Mouse (Mus musculus) forebrain, embryonic 11.5 days (tissue): ENCODE measurements around the gene Iqcc. TPM values are rescaled to one million over a fixed set of nuclear protein-coding genes. Genes with fewer than 3 reads are reported as not detected.

Source experiments
- ATAC-seq: fragments of 200-750 bp; cut with Nextera tagmentation; replicated peaks from 2 replicates; pipeline ENCODE4 v1.8.0; 2017; ENCODE audit warnings: moderate TSS enrichment; ENCODE audit not compliant: low FRiP score
- DNase-seq: peaks from one replicate; pipeline ENCODE4 v3.0.0-alpha.2; 2017; ENCODE audit warnings: low spot score
- H3K27ac ChIP-seq: fragments of 300-500 bp; sonication (generic); 2 replicates; pipeline ENCODE4 v1.5.1; 2014; ENCODE audit warnings: low read depth, low read length
- H3K27me3 ChIP-seq: fragments of 300-500 bp; sonication (generic); 2 replicates; pipeline ENCODE4 v1.6.1; 2014; ENCODE audit warnings: mild to moderate bottlenecking, low read length, mixed read lengths; ENCODE audit not compliant: control insufficient read depth, insufficient read depth
- H3K36me3 ChIP-seq: fragments of 300-500 bp; sonication (generic); 2 replicates; pipeline ENCODE4 v1.6.1; 2014; ENCODE audit warnings: mild to moderate bottlenecking, low read length, moderate library complexity, mixed read lengths; ENCODE audit not compliant: control insufficient read depth, insufficient read depth
- H3K4me1 ChIP-seq: fragments of 300-500 bp; sonication (generic); replicated peaks from 2 replicates; pipeline ENCODE4 v1.6.1; 2014; ENCODE audit warnings: low read length, mixed read lengths; ENCODE audit not compliant: control insufficient read depth, insufficient read depth
- H3K4me2 ChIP-seq: fragments of 300-500 bp; sonication (generic); 2 replicates; pipeline ENCODE4 v1.6.1; 2014; ENCODE audit warnings: low read depth, mild to moderate bottlenecking, low read length, moderate library complexity, mixed read lengths; ENCODE audit not compliant: severe bottlenecking
- H3K4me3 ChIP-seq: fragments of 300-500 bp; sonication (generic); 2 replicates; pipeline ENCODE4 v1.5.1; 2014; ENCODE audit warnings: low read depth, low read length
- H3K9ac ChIP-seq: fragments of 300-500 bp; sonication (generic); 2 replicates; pipeline ENCODE4 v1.6.1; 2014; ENCODE audit warnings: low read length
- H3K9me3 ChIP-seq: fragments of 300-500 bp; sonication (generic); 2 replicates; pipeline ENCODE4 v1.6.1; 2016; ENCODE audit warnings: low read length, mixed read lengths; ENCODE audit not compliant: control insufficient read depth
- WGBS: fragments of 180-500 bp; shearing (Covaris S2); extraction: QIAGEN DNeasy Blood & Tissue Kit; methylation state at CpG from one replicate; pipeline ENCODE4 v1.1.7; 2014; 5-methylcytosine and 5-hydroxymethylcytosine counted together
- polyA plus RNA-seq: library from polyadenylated mRNA; unstranded; fragments of >200 nt; fragmentation: Nextera tagmentation; extraction: Ambion mirVana; gene quantifications from 2 replicates; pipeline ENCODE4 v1.2.1, GENCODE M21; 2014

Gene Iqcc
- polyA plus RNA-seq, 1 experiment from 2014 or later, result 27.2 TPM

DNA sequence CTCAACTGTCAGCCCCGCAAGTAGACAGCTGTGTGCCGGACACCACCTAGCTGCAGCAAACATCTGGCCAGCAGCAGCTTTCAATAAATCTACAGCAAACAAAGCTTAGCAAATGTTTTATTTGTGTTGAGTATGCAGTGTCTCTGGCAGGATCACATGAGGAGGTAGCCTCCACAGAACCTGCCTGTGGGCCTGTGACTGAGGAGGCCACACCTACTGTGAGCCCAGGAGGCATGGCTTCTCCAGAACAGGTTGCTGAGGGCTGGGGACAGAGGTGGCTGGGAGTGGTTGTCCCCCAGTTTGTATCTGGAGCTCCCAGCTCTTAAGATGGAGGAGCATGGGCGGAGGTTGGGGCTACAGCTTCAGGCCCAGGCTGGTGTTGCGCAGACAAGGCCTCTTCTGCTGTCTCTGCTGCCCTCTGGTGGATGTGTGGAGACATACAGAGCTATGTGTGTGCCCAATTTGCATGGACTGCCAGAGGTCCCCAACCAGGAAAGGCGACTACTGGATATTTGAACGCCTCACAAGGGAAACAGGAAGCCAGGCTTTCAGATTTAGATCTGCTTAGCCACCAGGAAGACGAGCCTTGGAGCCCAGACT is 10.4 kb downstream of the Iqcc start:
- Histone ChIP-seq H3K4me3 (no peak overlapping the region), H3K27ac (no peak overlapping the region)
- 41% methylated on average over 7 of the region's 7 CpGs for WGBS

DNA sequence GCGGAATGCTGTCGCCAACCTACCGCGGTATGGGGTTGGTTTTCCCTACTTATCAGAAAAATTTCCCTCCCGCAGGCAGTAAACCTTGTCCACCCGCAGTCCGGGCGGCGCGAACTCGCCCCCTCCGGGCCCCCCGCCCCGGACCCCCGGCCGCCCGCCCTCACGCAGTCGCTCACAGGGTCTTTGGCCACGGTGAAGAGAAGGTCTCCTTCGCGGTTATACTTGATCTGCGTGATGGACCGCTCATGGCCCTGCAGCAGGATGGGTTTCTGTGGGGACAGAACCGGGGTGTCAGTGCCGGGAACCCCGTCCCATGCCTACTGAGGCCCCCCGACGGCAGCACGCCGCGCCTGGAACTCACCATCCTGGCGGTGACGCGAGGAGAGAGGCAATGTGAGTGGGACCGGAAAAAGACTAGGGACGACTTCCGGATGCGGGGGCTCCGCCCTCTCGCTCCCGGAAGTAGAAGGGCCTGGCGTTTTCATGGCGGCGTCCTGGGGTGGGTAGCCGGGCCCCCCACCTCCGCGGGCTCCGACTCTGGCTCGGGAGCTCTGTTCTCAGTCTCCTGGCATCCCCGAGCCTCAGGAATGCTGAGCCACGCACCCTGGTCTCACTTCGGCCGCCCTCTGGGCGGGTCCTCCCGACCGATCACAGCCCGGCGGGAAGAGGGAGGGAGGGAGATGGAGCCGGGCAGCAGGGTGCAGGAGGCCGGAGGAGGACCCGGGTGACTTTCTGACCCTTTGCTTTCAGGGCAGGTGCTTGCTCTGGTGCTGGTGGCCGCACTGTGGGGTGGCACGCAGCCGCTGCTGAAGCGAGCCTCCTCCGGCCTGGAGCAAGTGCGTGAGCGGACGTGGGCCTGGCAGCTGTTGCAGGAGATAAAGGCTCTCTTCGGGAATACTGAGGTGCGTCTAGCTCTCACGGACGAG is 18.4 kb downstream of the Iqcc start, which contains the start of the genes Eif3i and Tmem234:
Eif3i (minus strand) TSS at position 416 of the 926 bp plus-strand sequence.
Tmem234 (plus strand) TSS at position 436 of the 926 bp plus-strand sequence.
- no peak within 1 kb of the TSS for H3K27ac ChIP-seq
- ATAC-seq, result peak; percentile 87
- WGBS, result under 1% methylated on average over 74 of the region's 74 CpGs
- peak; percentile 89 for DNase-seq
- H3K4me1 ChIP-seq, result peaks cover 3% of the 10 kb centered on the region; the same call in 1 of the 2 replicates
- H3K36me3 ChIP-seq, result no peaks in the 10 kb centered on the region; the same call in 1 of the 2 replicates
- H3K27me3 ChIP-seq, result no peaks in the 10 kb centered on the region
- H3K9ac ChIP-seq, result peak within 1 kb of the TSS; percentile 90
- H3K9me3 ChIP-seq, result no peaks in the 10 kb centered on the region
- peak within 1 kb of the TSS; percentile 98 for H3K4me3 ChIP-seq
- H3K4me2 ChIP-seq, result peak within 1 kb of the TSS; percentile 81

More for the DNA sequence above, 10.4 kb downstream of the Iqcc start:
- no peak overlapping the region for H3K4me2 ChIP-seq
- no peaks in the 10 kb centered on the region for H3K4me1 ChIP-seq
- no peak overlapping the region for H3K9ac ChIP-seq
- no peaks in the 10 kb centered on the region for H3K9me3 ChIP-seq
- peaks cover 4% of the 10 kb centered on the region; the same call in 1 of the 2 replicates for H3K36me3 ChIP-seq
- DNase-seq (peak; percentile 88), ATAC-seq (peak; percentile 75)
- H3K27me3 ChIP-seq, result no peaks in the 10 kb centered on the region

DNA sequence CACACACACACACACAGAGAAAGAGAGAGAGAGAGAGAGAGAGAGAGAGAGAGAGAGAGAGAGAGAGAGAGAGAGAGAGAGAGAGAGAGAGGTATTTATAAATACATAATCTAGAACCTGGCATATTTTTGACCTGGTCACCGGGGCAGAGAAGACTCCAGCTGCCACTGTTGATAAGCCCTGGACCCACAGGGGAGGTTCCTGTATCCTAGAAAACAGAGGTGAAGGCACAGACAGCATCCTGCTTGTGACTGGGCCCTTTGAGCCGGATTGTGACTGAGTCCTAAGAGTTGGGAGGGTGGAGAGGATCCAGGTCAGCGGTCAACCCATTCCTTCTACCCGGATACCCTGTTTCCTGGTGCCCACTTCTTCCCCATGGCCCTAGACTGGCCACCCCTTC is 30.0 kb downstream of the Iqcc start:
- peaks cover 11% of the 10 kb centered on the region; the same call in 1 of the 2 replicates for H3K36me3 ChIP-seq
- ATAC-seq, result no peak
- H3K4me3 ChIP-seq, result no peak overlapping the region
- DNase-seq, result no peak
- no peaks in the 10 kb centered on the region for H3K27me3 ChIP-seq
- H3K4me2 ChIP-seq, result no peak overlapping the region
- 82% methylated on average over 4 of the region's 4 CpGs for WGBS
- H3K4me1 ChIP-seq, result no peaks in the 10 kb centered on the region; the same call in 1 of the 2 replicates
- no peak overlapping the region for H3K27ac ChIP-seq
- no peak overlapping the region for H3K9ac ChIP-seq
- H3K9me3 ChIP-seq, result no peaks in the 10 kb centered on the region

DNA sequence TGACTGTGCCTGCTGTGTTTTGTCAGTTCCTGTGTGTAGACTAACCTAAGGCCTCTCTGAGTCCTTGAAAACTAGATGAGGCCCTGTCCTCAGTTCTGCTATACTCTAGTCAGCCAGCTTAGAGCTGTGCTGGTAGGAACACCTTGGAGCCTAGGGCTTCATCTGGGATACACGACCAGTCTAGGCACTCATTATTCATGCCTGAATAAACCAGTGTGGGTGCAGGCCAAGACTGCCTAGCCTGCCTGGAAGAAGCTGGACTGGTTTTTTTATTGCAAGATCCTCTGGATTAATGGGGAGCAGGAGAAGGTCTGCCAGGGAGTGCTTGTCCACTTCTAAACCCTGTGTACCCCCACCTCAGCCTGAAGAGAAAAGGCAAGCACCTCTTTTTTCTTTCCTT is 32.0 kb downstream of the Iqcc start:
- no peak overlapping the region for H3K4me3 ChIP-seq
- no peaks in the 10 kb centered on the region for H3K9me3 ChIP-seq
- no peaks in the 10 kb centered on the region for H3K27me3 ChIP-seq
- H3K4me2 ChIP-seq, result no peak overlapping the region
- no peak overlapping the region for H3K27ac ChIP-seq
- no peaks in the 10 kb centered on the region; the same call in 1 of the 2 replicates for H3K36me3 ChIP-seq
- no peaks in the 10 kb centered on the region; the same call in 1 of the 2 replicates for H3K4me1 ChIP-seq
- 38% methylated on average over 1 of the region's 1 CpGs for WGBS
- no peak for ATAC-seq
- DNase-seq, result no peak
- H3K9ac ChIP-seq, result no peak overlapping the region

DNA sequence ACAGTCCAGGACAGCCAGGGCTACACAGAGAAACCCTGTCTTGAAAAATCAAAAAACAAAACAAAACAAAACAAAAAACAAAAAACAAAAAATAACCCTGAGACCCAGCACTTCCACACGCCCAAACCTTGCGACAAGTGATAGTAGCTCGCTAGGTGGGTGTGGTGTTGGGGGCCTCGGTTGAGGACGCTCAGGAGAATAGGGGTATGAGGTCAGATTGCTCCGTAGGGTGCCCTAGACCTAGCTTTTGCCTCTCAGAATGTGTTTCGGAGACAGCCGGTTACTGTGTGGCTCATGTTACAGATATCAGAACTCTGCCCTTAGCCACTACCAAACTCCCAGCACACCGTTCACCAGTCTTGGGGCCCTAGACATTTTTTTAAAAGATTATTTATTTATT is 33.1 kb downstream of the Iqcc start:
- no peak for DNase-seq
- no peaks in the 10 kb centered on the region for H3K27me3 ChIP-seq
- no peak overlapping the region for H3K9ac ChIP-seq
- 79% methylated on average over 9 of the region's 9 CpGs for WGBS
- ATAC-seq, result no peak
- H3K36me3 ChIP-seq, result no peaks in the 10 kb centered on the region
- H3K4me1 ChIP-seq, result no peaks in the 10 kb centered on the region; the same call in 1 of the 2 replicates
- no peak overlapping the region for H3K4me2 ChIP-seq
- H3K9me3 ChIP-seq, result no peaks in the 10 kb centered on the region
- H3K27ac ChIP-seq, result no peak overlapping the region
- H3K4me3 ChIP-seq, result 0 out of 2 replicates have a peak overlapping the region, but pooled peaks have one; percentile 41

DNA sequence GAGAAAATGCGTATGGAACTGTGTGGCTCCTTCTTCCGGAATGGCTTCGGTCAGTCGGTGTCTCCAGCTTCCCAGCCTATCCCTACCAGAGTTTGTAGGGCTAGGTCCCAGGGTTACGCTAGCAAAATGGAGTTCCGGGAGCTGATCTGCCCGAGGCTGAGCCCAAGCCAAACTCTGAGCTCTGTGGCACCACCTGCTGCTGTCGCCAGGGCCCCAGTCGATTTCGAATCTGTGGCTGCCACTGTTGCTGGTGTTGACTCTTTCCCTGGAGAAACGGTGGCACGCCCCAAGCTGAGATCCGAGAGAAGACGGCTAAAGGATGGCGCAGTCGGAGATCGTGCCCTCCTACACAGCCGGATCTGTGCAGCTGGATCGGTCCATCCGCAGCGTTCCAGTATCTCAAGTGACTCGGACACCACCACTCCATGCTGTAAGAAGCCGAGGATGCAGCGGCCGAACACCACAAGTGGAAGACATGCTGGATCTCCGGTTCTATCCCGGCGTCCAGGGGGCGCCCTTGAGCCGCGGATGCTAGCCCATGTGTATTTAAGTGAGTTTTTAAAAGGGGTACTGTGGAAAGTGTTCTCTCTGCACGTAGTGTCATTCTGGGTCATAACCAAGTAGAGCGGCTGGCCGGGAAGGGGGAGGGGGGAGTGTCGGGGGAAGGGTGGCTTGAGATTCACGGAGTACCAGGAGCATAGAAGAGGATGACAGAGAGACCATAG is 33.9 kb downstream of the Iqcc start:
- no peak overlapping the region for H3K27ac ChIP-seq
- H3K36me3 ChIP-seq, result no peaks in the 10 kb centered on the region
- no peaks in the 10 kb centered on the region for H3K9me3 ChIP-seq
- H3K4me2 ChIP-seq, result peak overlapping the region; percentile 69
- 3% methylated on average over 36 of the region's 36 CpGs for WGBS
- H3K4me3 ChIP-seq, result peak overlapping the region; percentile 41
- peak; percentile 60 for ATAC-seq
- H3K4me1 ChIP-seq, result no peaks in the 10 kb centered on the region; the same call in 1 of the 2 replicates
- peak overlapping the region; percentile 61 for H3K9ac ChIP-seq
- no peaks in the 10 kb centered on the region for H3K27me3 ChIP-seq
- DNase-seq, result peak; percentile 93

DNA sequence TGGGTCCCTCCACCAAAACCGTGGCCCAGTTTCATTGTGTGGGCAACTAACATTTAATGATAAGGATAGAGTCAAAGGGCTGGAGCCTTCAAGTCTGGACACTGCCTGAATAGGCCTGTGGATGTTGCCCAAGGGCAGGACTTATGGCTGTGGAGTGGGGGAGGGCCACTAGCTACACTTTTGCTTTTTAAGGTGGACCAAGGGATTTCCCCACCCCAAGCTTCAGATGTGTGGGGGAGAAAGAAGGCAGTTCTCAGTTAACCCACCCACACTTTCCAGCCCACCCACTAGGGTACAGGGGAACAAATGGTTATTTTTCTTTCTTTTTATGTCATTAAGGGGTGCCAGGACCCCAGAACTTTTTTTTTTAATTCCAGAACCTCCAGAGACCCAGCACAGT is 34.5 kb downstream of the Iqcc start:
- ATAC-seq (no peak), DNase-seq (no peak)
- H3K27ac ChIP-seq, result no peak overlapping the region
- WGBS, result 70% methylated on average over 1 of the region's 1 CpGs
- H3K4me1 ChIP-seq, result no peaks in the 10 kb centered on the region; the same call in 1 of the 2 replicates
- H3K9ac ChIP-seq, result peak overlapping the region; percentile 61; the same call in 1 of the 2 replicates
- peak overlapping the region; percentile 69; the same call in 1 of the 2 replicates for H3K4me2 ChIP-seq
- H3K27me3 ChIP-seq, result no peaks in the 10 kb centered on the region
- no peaks in the 10 kb centered on the region for H3K36me3 ChIP-seq
- H3K4me3 ChIP-seq, result peak overlapping the region; percentile 41; the same call in 1 of the 2 replicates
- no peaks in the 10 kb centered on the region for H3K9me3 ChIP-seq

DNA sequence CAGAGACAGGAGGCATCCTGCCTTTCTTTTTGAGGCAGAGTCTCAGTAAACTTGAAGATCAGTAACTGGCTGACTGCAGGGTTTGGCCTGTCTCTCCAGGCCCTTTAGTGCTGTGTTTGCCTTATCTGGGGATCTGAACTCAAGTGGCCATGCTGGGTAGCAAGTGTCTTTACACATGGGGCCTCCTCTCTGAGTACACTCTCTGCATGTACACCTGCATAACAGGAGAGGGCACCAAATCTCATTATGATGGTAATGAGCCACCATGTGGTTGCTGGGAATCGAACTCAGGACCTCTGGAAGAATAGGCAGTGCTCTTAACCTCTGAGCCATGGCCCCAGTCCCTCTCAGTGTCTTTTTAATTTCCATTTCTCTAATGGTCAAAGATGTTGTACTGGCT is 36.6 kb downstream of the Iqcc start:
- Histone ChIP-seq H3K36me3 (no peaks in the 10 kb centered on the region), H3K4me1 (no peaks in the 10 kb centered on the region; the same call in 1 of the 2 replicates), H3K4me2 (no peak overlapping the region), H3K9ac (no peak overlapping the region), H3K4me3 (no peak overlapping the region), H3K27ac (no peak overlapping the region), H3K27me3 (no peaks in the 10 kb centered on the region), H3K9me3 (no peaks in the 10 kb centered on the region)
- no peak for ATAC-seq
- DNase-seq, result no peak
- WGBS, result 88% methylated on average over 1 of the region's 1 CpGs
